Comparison of ENCODE assay signal across 26 mouse cellular contexts in the genomic region with DNA sequence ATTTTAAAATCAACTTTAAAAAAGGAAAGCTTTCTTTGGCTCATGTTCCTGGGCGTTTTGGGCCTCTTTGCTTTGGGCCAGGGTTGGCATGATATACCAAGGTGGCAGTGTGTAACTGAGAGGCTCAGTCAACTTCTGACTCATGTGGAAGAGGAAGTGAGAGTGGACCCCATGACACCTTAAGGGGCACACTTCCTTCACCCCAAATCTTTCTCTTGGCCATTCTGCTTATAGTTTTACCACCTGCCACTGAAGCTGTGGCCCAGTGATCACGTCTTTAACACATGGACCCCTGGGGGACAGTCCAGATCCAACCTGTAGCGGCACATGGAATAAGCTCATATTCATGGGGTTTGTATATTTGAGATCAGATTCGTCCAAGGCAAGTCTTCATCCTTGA. TPM values are rescaled to one million over a fixed set of nuclear protein-coding genes. Genes with fewer than 3 reads are reported as not detected.
DNase-seq lines count a peak whose midpoint lies in the region; ATAC-seq lines count a peak whose summit lies in the region.
"Had no signal": no experiment of that assay in that cellular context is flagged by ENCODE, and none has a peak within 500 bp of the region (broad histone marks: within the 10 kb centered on the region; RNA-seq: fewer than 3 reads in every experiment).

No protein-coding gene starts in this region.

- ATAC-seq in common myeloid progenitor, adult 5-6 weeks (replicated peaks; ENCODE audit: low read depth, poor library complexity, severe bottlenecking): peak; percentile 57
- peak; percentile 77 for ATAC-seq in megakaryocyte progenitor cell, adult 5-6 weeks (replicated peaks; ENCODE audit: poor library complexity)
- ATAC-seq in erythroid progenitor cell, adult 5-6 weeks (replicated peaks; ENCODE audit: low FRiP score, poor library complexity, severe bottlenecking): no peak
- ATAC-seq: forebrain, embryonic 14.5 days; forebrain, postnatal 0 days; hindbrain, postnatal 0 days; inflammation-experienced regulatory T-cells, adult 6 months; Patski had no signal

- H3K27me3 ChIP-seq in splenic B cell, adult 2 months (ENCODE audit: control insufficient read depth, insufficient read depth, low read length, poor library complexity, severe bottlenecking): no peaks in the 10 kb centered on the region
- H3K27me3 ChIP-seq: Patski had no signal

- H3K36me3 ChIP-seq in splenic B cell, adult 2 months (ENCODE audit: control insufficient read depth, insufficient read depth, low read length, poor library complexity, severe bottlenecking): no peaks in the 10 kb centered on the region
- H3K36me3 ChIP-seq: G1E; heart, embryonic 10.5 days; heart, embryonic 13.5 days had no signal

- peak; percentile 59 to 61 for DNase-seq in spleen, postnatal 36 days (ENCODE audit: low spot score in 2 of 2)
- no peak for DNase-seq in spleen, adult 12 weeks (ENCODE audit: low spot score)
- DNase-seq in splenic B cell, adult 2 months (ENCODE audit: low read depth, low spot score): peak; percentile 85
- no peak for DNase-seq in T-cell, adult 2 months (ENCODE audit: low spot score)
- DNase-seq in left cerebral cortex, adult 9 months (ENCODE audit: low spot score in 2 of 2): no peak
- DNase-seq: adrenal gland, adult 2 months; adrenal gland, postnatal 25 days; cerebellum, adult 11-12 months; cerebellum, adult 8-10 months; cerebellum, postnatal 10 days; cerebellum, postnatal 36 days; forebrain, postnatal 0 days; gastrocnemius, postnatal 25 days; heart, adult 2 months; heart, postnatal 14 days; heart, postnatal 4 days had no signal

RNA-seq across cellular contexts. Expression of a gene that starts 6.5 kb away (rescaled TPM):
- 11.8 and 16.7 TPM in 2 replicates for total RNA-seq in common myeloid progenitor, adult 5-6 weeks (2017)
- 20.9 and 26.2 TPM in 2 replicates for total RNA-seq in megakaryocyte progenitor cell, adult 5-6 weeks (2015)
- total RNA-seq in megakaryocyte progenitor cell, adult 5-6 weeks (2017): 24.9 and 25.6 TPM in 2 replicates
- total RNA-seq in erythroid progenitor cell, adult 5-6 weeks (2015; ENCODE audit: low replicate concordance): 2.5 and 4.0 TPM in 2 replicates
- total RNA-seq in erythroid progenitor cell, adult 5-6 weeks (2017; ENCODE audit: low replicate concordance): 1.7 and 6.2 TPM in 2 replicates
- total RNA-seq: G1E had no signal

RNA-seq across cellular contexts. Expression of a gene that starts 51.1 kb away (rescaled TPM):
- total RNA-seq in common myeloid progenitor, adult 5-6 weeks (2017): 33.9 and 37.5 TPM in 2 replicates
- total RNA-seq in megakaryocyte progenitor cell, adult 5-6 weeks (2015): 41.9 and 51.4 TPM in 2 replicates
- total RNA-seq in megakaryocyte progenitor cell, adult 5-6 weeks (2017): 41.3 and 42.0 TPM in 2 replicates
- total RNA-seq in erythroid progenitor cell, adult 5-6 weeks (2015; ENCODE audit: low replicate concordance): 3.8 and 7.6 TPM in 2 replicates
- total RNA-seq in erythroid progenitor cell, adult 5-6 weeks (2017; ENCODE audit: low replicate concordance): 4.2 and 6.0 TPM in 2 replicates

Comparison
In these comparisons a context has a peak if more than half of its experiments do, and no peak if none do; other contexts are left out.
1. DNase-seq: peak in spleen, postnatal 36 days (2 of 2) and splenic B cell, adult 2 months (single experiment); none in spleen, adult 12 weeks (single experiment), T-cell, adult 2 months (single experiment) and left cerebral cortex, adult 9 months (0 of 2).